Mouse (Mus musculus) heart, embryonic 14.5 days (tissue): ENCODE measurements around the gene Ensa. TPM values are rescaled to one million over a fixed set of nuclear protein-coding genes. Genes with fewer than 3 reads are reported as not detected.
"Not testable (repeated sequence)": the region's sequence is repeated elsewhere in the genome, so short reads cannot be mapped to it uniquely, and the experiment has no call there.

Source experiments
- ATAC-seq: fragments of 200-750 bp; cut with Nextera tagmentation; 2 replicates; pipeline ENCODE4 v1.8.0; 2017; ENCODE audit warnings: low read depth, moderate TSS enrichment; ENCODE audit not compliant: insufficient number of reproducible peaks, insufficient read depth, low FRiP score
- H3K27ac ChIP-seq, 2 experiments: fragments of 200-500 bp in 1 of 2; fragments of 300-500 bp in 1 of 2; sonication (generic) in 1 of 2; replicated peaks in 1 of 2; 2 replicates each; pipeline ENCODE4 v1.5.1; 2012 to 2014; ENCODE audit warnings: low read depth in 2 of 2, low read length in 2 of 2, control low read depth in 1 of 2, mild to moderate bottlenecking in 1 of 2, mixed read lengths in 1 of 2; ENCODE audit not compliant: control insufficient read depth in 1 of 2, insufficient read depth in 1 of 2
- H3K27me3 ChIP-seq: fragments of 300-500 bp; sonication (generic); 2 replicates; pipeline ENCODE4 v1.6.1; 2014; ENCODE audit warnings: mild to moderate bottlenecking, low read length, control low read depth; ENCODE audit not compliant: control insufficient read depth, insufficient read depth
- H3K36me3 ChIP-seq: fragments of 300-500 bp; sonication (generic); 2 replicates; pipeline ENCODE4 v1.6.1; 2014; ENCODE audit warnings: mild to moderate bottlenecking, control low read depth, low read length, mixed read lengths; ENCODE audit not compliant: control insufficient read depth, insufficient read depth
- H3K4me1 ChIP-seq, 2 experiments: fragments of 200-500 bp in 1 of 2; fragments of 300-500 bp in 1 of 2; sonication (generic) in 1 of 2; 2 replicates each; pipeline ENCODE4 v1.6.1; 2012 to 2014; ENCODE audit warnings: low read length in 2 of 2, control low read depth in 1 of 2, mixed read lengths in 1 of 2; ENCODE audit not compliant: control insufficient read depth in 2 of 2, insufficient read depth in 2 of 2
- H3K4me2 ChIP-seq: fragments of 300-500 bp; sonication (generic); 2 replicates; pipeline ENCODE4 v1.6.1; 2014; ENCODE audit warnings: mild to moderate bottlenecking, low read length
- H3K4me3 ChIP-seq, 2 experiments: fragments of 200-500 bp in 1 of 2; fragments of 300-500 bp in 1 of 2; sonication (generic) in 1 of 2; 2 replicates each; pipeline ENCODE4 v1.5.1; 2012 to 2014; ENCODE audit warnings: low read length in 2 of 2, mild to moderate bottlenecking in 2 of 2, control low read depth in 1 of 2, low read depth in 1 of 2, moderate library complexity in 1 of 2; ENCODE audit not compliant: control insufficient read depth in 1 of 2, insufficient read depth in 1 of 2
- H3K9ac ChIP-seq: fragments of 300-500 bp; sonication (generic); 2 replicates; pipeline ENCODE4 v1.6.1; 2014; ENCODE audit warnings: mild to moderate bottlenecking, low read length
- H3K9me3 ChIP-seq: fragments of 300-500 bp; sonication (generic); 2 replicates; pipeline ENCODE4 v1.6.1; 2016; ENCODE audit warnings: low read length, control low read depth; ENCODE audit not compliant: control insufficient read depth
- WGBS: fragments of 180-500 bp; shearing (Covaris S2); extraction: QIAGEN DNeasy Blood & Tissue Kit; methylation state at CpG from one replicate; pipeline ENCODE4 v1.1.7; 2014; 5-methylcytosine and 5-hydroxymethylcytosine counted together
- polyA plus RNA-seq: library from polyadenylated mRNA; unstranded; fragments of >200 nt; fragmentation: Nextera tagmentation; extraction: Ambion mirVana; gene quantifications from 2 replicates; pipeline ENCODE4 v1.2.1, GENCODE M21; 2014

Ensa gene
- polyA plus RNA-seq, 1 experiment from 2014 or later = 51.1 TPM

DNA sequence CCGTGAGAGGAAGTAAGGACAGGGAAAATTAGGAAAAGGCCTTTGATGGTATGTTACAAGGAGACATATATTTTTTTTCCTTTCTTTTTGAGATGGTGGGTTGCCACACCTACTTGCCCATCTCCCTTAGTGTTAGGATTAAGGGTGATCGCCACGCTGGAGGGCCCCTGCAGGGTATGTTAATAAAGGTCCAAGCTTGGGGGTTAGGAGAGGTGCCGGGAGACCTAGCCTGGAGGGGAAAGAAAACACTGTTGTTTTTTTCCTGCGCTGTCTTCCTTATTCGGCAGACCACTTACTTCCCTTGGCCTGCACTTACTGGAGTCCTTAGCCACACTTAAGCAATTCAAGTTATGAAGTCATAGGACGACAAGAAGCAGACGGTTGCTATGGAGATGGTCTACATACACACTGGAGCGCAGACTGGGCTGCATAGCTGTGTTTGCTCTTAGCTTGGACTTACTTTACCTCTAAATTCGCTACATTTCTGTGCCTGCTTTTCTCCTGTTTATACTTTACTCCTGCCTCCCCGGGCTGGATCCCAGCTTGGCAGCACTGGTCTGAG, 28.8 kb downstream of the Ensa start:
- Histone ChIP-seq H3K27me3 (no peaks in the 10 kb centered on the region), H3K4me3 (no peak overlapping the region), H3K4me2 (no peak overlapping the region), H3K4me1 (peaks cover 14 to 18% of the 10 kb centered on the region in 2 experiments), H3K9me3 (no peaks in the 10 kb centered on the region), H3K36me3 (no peaks in the 10 kb centered on the region), H3K9ac (peak overlapping the region; percentile 9; the same call in 1 of the 2 replicates), H3K27ac (peak overlapping the region; percentile 19 to 31; a peak in 2 of 4 replicates)
- ATAC-seq = no peak
- WGBS = 15% methylated on average over 11 of the region's 11 CpGs

GRCm38 (mm10) chr3:95654371-95654770, 29.6 kb downstream of the Ensa start:
- not testable (repeated sequence) for H3K9me3 ChIP-seq, H3K9ac ChIP-seq, H3K27me3 ChIP-seq, H3K4me3 ChIP-seq, H3K36me3 ChIP-seq, H3K27ac ChIP-seq, ATAC-seq, H3K4me2 ChIP-seq
- WGBS = 81% methylated on average over 3 of the region's 3 CpGs
- peaks cover 14 to 18% of the 10 kb centered on the region in 2 experiments for H3K4me1 ChIP-seq

- peaks cover 10 to 16% of the 10 kb centered on the region in 2 experiments for H3K4me1 ChIP-seq
- no peak for ATAC-seq
- 90% methylated on average over 5 of the region's 5 CpGs for WGBS
- no peak overlapping the region for H3K9ac ChIP-seq
- no peak overlapping the region for H3K4me3 ChIP-seq
- H3K36me3 ChIP-seq = peaks cover 7% of the 10 kb centered on the region
- H3K9me3 ChIP-seq = no peaks in the 10 kb centered on the region
- no peaks in the 10 kb centered on the region for H3K27me3 ChIP-seq
- H3K4me2 ChIP-seq = no peak overlapping the region
- no peak overlapping the region for H3K27ac ChIP-seq
Observed at GRCm38 (mm10) chr3:95655437-95655836, 30.6 kb downstream of the Ensa start.

DNA sequence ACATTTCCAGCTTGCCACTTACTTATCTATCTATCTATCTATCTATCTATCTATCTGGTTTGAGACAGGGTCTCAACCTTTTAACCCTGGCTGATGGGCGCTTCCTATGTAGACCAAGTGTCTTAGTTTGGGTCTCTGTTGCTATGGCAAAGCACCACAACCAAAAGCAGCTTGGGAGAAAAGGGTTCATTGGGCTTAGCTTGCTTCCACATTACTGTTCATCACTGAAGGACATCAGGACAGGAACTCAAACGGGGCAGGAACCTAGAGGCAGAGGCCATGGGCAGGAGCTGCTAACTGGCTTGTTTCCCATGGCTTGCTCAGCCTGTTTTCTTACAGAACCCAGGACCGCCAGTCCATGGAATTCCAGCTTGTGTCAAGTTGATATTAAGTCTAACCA, 32.3 kb downstream of the Ensa start:
- ATAC-seq = no peak
- Histone ChIP-seq H3K9me3 (no peaks in the 10 kb centered on the region), H3K9ac (no peak overlapping the region), H3K27ac (no peak overlapping the region), H3K27me3 (no peaks in the 10 kb centered on the region), H3K4me2 (no peak overlapping the region), H3K36me3 (peaks cover 22% of the 10 kb centered on the region), H3K4me3 (no peak overlapping the region), H3K4me1 (peaks cover 5 to 19% of the 10 kb centered on the region in 2 experiments)
- 86% methylated on average over 3 of the region's 3 CpGs for WGBS

DNA sequence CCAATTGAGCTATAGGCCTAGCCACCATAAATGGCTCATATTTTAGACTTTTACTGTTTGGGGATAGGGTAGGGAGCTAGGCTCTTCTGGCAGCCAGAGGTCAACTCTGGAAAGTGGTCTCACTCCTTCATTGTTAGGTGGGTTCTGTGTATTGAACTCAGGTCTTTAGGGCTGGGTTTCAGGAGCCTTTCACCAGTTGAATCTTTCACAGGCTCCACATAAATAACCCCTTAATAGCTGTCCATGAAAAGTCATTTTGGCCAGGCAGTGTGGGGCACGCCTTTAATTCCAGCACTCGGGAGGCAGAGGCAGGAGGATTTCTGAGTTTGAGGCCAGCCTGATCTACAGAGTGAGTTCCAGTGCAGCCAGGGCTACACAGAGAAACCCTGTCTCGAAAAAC, 32.9 kb downstream of the Ensa start:
- WGBS = 86% methylated on average over 3 of the region's 3 CpGs
- H3K27me3 ChIP-seq = no peaks in the 10 kb centered on the region
- peak overlapping the region; percentile 78 for H3K4me2 ChIP-seq
- peak overlapping the region in 1 of 2 experiments; percentile 99; a peak in 1 of 4 replicates for H3K27ac ChIP-seq
- no peak for ATAC-seq
- H3K4me3 ChIP-seq = peak overlapping the region in 1 of 2 experiments; percentile 94; a peak in 3 of 4 replicates
- H3K9ac ChIP-seq = peak overlapping the region; percentile 100
- no peaks in the 10 kb centered on the region for H3K9me3 ChIP-seq
- H3K36me3 ChIP-seq = peaks cover 28% of the 10 kb centered on the region
- H3K4me1 ChIP-seq = peaks cover 7 to 25% of the 10 kb centered on the region in 2 experiments

GRCm38 (mm10) chr3:95658236-95658867, 33.6 kb downstream of the Ensa start, which contains the start of gene Mcl1:
Gene Mcl1, plus strand, starts transcription at chr3:95658788.
- Histone ChIP-seq H3K4me3 (peak within 1 kb of the TSS; percentile 60 to 94), H3K4me2 (peak within 1 kb of the TSS; percentile 97), H3K9ac (peak within 1 kb of the TSS; percentile 100), H3K36me3 (peaks cover 35% of the 10 kb centered on the region), H3K27me3 (no peaks in the 10 kb centered on the region), H3K27ac (peak within 1 kb of the TSS; percentile 93 to 99), H3K9me3 (no peaks in the 10 kb centered on the region), H3K4me1 (peaks cover 10 to 31% of the 10 kb centered on the region in 2 experiments)
- WGBS = under 1% methylated on average over 43 of the region's 43 CpGs
- ATAC-seq = peak; percentile 93

GRCm38 (mm10) chr3:95658868-95659712, 34.3 kb downstream of the Ensa start:
- Histone ChIP-seq H3K4me3 (peak overlapping the region; percentile 60 to 94), H3K9ac (peak overlapping the region; percentile 100), H3K27me3 (no peaks in the 10 kb centered on the region), H3K36me3 (peaks cover 42% of the 10 kb centered on the region), H3K4me2 (peak overlapping the region; percentile 97), H3K9me3 (no peaks in the 10 kb centered on the region), H3K27ac (peak overlapping the region; percentile 93 to 99), H3K4me1 (peaks cover 8 to 32% of the 10 kb centered on the region in 2 experiments)
- ATAC-seq = peak; percentile 51
- under 1% methylated on average over 99 of the region's 113 CpGs for WGBS
